Mouse (Mus musculus) midbrain, embryonic 16.5 days (tissue): Measurements from ENCODE around the gene Otud7a. TPM values are rescaled to one million over a fixed set of nuclear protein-coding genes. Genes with fewer than 3 reads are reported as not detected.
A peak's percentile ranks its signal among the peaks of the same experiment; 100 is the strongest.

ENCODE experiments used
- ATAC-seq: fragments of 200-750 bp; cut with Nextera tagmentation; 2 replicates; pipeline ENCODE4 v1.8.0; 2017; ENCODE audit warnings: moderate TSS enrichment
- H3K27ac ChIP-seq: fragments of 300-500 bp; sonication (generic); 2 replicates; pipeline ENCODE4 v1.5.1; 2014; ENCODE audit warnings: mild to moderate bottlenecking, low read length, mixed read lengths
- H3K27me3 ChIP-seq: fragments of 300-500 bp; sonication (generic); 2 replicates; pipeline ENCODE4 v1.6.1; 2014; ENCODE audit warnings: low read depth, low read length, mixed read lengths; ENCODE audit not compliant: control insufficient read depth, insufficient read depth
- H3K36me3 ChIP-seq: fragments of 300-500 bp; sonication (generic); 2 replicates; pipeline ENCODE4 v1.6.1; 2014; ENCODE audit warnings: mild to moderate bottlenecking, low read length, moderate library complexity, mixed read lengths; ENCODE audit not compliant: control insufficient read depth, insufficient read depth
- H3K4me1 ChIP-seq: fragments of 300-500 bp; sonication (generic); 2 replicates; pipeline ENCODE4 v1.6.1; 2014; ENCODE audit warnings: mild to moderate bottlenecking, low read length, mixed read lengths; ENCODE audit not compliant: control insufficient read depth, insufficient read depth
- H3K4me2 ChIP-seq: fragments of 300-500 bp; sonication (generic); 2 replicates; pipeline ENCODE4 v1.6.1; 2014; ENCODE audit warnings: mild to moderate bottlenecking, low read length, mixed read lengths
- H3K4me3 ChIP-seq: fragments of 300-500 bp; sonication (generic); 2 replicates; pipeline ENCODE4 v1.5.1; 2014; ENCODE audit warnings: low read depth, mild to moderate bottlenecking, low read length, moderate library complexity, mixed read lengths
- H3K9ac ChIP-seq: fragments of 300-500 bp; sonication (generic); 2 replicates; pipeline ENCODE4 v1.6.1; 2014; ENCODE audit warnings: low read depth, low read length, mixed read lengths
- H3K9me3 ChIP-seq: fragments of 300-500 bp; sonication (generic); replicated peaks from 2 replicates; pipeline ENCODE4 v1.6.1; 2014; ENCODE audit warnings: mild to moderate bottlenecking, low read length, mixed read lengths; ENCODE audit not compliant: control insufficient read depth, poor library complexity, severe bottlenecking
- WGBS: fragments of 180-500 bp; shearing (Covaris S2); extraction: QIAGEN DNeasy Blood & Tissue Kit; methylation state at CpG from one replicate; pipeline ENCODE4 v1.1.7; 2014; 5-methylcytosine and 5-hydroxymethylcytosine counted together
- polyA plus RNA-seq: library from polyadenylated mRNA; unstranded; fragments of >200 nt; fragmentation: Nextera tagmentation; extraction: Ambion mirVana; gene quantifications from 2 replicates; pipeline ENCODE4 v1.2.1, GENCODE M21; 2015

Gene Otud7a
- polyA plus RNA-seq, 1 experiment from 2014 or later = 3.4 TPM

DNA sequence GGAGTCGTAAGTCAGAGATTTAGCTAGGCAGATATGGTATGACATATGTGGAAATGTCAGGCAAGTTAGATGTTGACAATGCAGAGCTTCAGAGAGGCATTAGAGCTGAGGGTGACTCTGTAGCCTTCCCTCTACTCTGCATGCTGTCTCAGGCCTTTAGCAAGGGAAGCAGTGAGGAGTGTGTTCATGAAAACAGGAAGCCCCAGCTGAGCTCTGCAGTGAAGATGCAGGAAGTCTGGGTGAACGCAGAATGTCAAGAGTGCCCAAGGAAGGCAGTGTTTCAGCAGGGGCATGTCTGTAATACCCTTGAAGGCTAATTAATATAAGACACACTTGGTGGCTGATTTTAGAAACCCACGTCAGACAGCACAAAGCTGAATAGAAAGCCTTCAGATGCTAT lies 77.9 kb downstream of the Otud7a start:
- Histone ChIP-seq H3K27me3 (no peaks in the 10 kb centered on the region), H3K36me3 (no peaks in the 10 kb centered on the region), H3K27ac (no peak overlapping the region), H3K9ac (no peak overlapping the region), H3K9me3 (no peaks in the 10 kb centered on the region), H3K4me1 (no peaks in the 10 kb centered on the region), H3K4me3 (no peak overlapping the region), H3K4me2 (no peak overlapping the region)
- WGBS = 76% methylated on average over 3 of the region's 3 CpGs
- no peak for ATAC-seq

DNA sequence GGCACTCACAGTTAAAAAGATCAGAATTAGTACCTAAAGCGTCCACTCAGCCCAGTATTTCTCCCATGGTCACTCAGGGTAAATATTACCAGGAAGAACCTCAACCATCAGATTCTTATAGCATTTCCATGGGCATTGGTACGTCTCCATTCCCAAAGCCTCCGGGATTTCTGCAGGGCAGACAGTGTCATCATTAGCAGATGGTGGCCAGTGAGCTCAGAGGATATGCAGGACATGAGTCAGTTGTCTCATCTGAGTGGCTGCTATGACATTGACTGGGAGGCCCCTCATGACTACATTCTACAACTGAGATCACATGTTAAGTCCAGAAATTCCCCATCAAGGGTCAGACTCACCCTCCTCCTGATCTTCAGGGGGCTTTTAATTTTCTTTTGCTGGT lies 78.5 kb downstream of the Otud7a start:
- H3K4me1 ChIP-seq = no peaks in the 10 kb centered on the region
- H3K4me3 ChIP-seq = no peak overlapping the region
- H3K9me3 ChIP-seq = no peaks in the 10 kb centered on the region
- no peak overlapping the region for H3K27ac ChIP-seq
- no peak overlapping the region for H3K4me2 ChIP-seq
- no peaks in the 10 kb centered on the region for H3K36me3 ChIP-seq
- H3K9ac ChIP-seq = no peak overlapping the region
- no peak for ATAC-seq
- 92% methylated on average over 3 of the region's 3 CpGs for WGBS
- no peaks in the 10 kb centered on the region for H3K27me3 ChIP-seq

DNA sequence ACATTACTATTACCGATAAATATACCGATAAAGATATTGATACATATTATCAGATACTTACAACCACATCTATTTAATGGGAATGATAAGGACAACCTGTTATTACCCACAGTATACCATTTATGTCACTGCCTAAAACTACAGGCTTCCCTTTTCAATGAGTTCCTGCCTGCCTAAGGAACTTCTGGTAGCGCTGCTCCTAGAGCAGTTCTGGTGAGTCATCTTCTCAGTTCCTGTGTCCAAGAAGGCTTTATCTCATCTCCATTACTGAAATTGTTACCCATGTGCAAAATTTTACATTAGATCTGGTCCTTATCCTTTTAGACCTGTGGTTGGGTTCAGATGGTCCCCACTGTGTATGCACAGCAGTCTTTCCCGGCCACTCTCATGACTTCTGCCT lies 95.7 kb downstream of the Otud7a start:
- H3K4me3 ChIP-seq = no peak overlapping the region
- H3K9me3 ChIP-seq = no peaks in the 10 kb centered on the region
- H3K36me3 ChIP-seq = no peaks in the 10 kb centered on the region
- no peak overlapping the region for H3K27ac ChIP-seq
- no peak for ATAC-seq
- H3K27me3 ChIP-seq = no peaks in the 10 kb centered on the region
- H3K9ac ChIP-seq = no peak overlapping the region
- no peaks in the 10 kb centered on the region for H3K4me1 ChIP-seq
- 95% methylated on average over 4 of the region's 4 CpGs for WGBS
- H3K4me2 ChIP-seq = no peak overlapping the region

DNA sequence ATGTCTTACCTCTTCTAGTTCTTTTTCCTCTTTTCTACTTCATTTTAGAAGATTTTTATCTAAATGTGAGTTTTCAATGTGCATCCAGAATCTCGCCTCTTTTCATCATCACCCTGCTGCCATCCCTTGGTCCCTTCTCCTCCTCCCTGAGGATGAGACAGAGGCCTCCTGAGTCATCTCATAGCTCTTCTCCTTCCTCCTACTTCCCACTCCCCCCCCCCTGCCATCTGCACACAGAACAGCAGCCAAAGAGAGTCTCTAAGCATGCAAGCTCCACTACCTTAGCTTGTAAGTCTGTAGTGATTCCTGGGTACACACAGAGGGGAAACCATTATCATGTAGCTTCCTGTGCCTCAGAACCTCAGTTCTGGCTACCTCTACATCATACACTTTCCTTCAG lies 109.9 kb downstream of the Otud7a start:
- WGBS = 79% methylated on average over 1 of the region's 1 CpGs
- H3K4me1 ChIP-seq = no peaks in the 10 kb centered on the region
- H3K27ac ChIP-seq = no peak overlapping the region
- H3K9ac ChIP-seq = no peak overlapping the region
- H3K4me3 ChIP-seq = no peak overlapping the region
- no peaks in the 10 kb centered on the region for H3K36me3 ChIP-seq
- no peak for ATAC-seq
- no peaks in the 10 kb centered on the region for H3K9me3 ChIP-seq
- H3K4me2 ChIP-seq = no peak overlapping the region
- no peaks in the 10 kb centered on the region for H3K27me3 ChIP-seq

DNA sequence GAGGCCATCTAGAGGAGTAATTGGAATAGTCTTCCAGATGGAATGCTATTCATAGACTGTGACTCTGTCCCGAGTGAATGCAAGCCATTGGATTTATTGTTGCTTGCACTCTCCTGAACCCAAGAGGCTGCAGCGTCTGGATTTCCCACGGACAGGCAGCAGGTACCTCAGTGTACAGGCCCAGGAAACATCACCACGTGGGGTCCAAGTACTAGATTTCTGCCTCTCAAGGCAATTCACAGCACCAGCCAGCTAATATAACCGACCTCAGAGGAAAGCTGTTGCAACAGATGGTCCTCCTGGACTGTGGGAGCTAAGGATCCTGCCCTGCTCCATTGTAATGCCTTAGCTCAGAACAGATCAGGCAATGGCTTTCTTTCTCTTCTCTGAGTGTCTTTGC lies 111.8 kb downstream of the Otud7a start:
- 69% methylated on average over 5 of the region's 5 CpGs for WGBS

DNA sequence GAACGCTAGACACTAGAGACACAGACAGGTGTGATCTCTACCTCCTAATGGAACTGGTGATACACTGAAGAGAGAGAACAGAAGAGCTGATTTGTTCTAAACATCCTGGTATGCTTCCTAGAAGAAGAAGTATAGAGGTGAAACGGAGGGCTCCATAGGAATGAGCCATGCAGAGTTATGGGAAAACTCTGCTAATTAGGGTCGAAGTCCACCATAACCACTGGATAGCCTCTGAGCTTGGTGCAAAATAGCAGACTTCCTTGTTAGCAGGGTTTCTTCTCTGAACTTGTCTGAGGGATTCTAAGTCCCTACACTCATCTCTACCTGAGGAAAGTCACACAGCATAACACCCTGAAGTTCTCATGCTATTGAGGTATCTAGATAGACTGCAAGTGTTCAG lies 114.4 kb downstream of the Otud7a start:
- no peak overlapping the region for H3K4me2 ChIP-seq
- H3K27me3 ChIP-seq = no peaks in the 10 kb centered on the region
- no peaks in the 10 kb centered on the region for H3K4me1 ChIP-seq
- no peak overlapping the region for H3K9ac ChIP-seq
- no peaks in the 10 kb centered on the region for H3K36me3 ChIP-seq
- H3K27ac ChIP-seq = no peak overlapping the region
- WGBS = 93% methylated on average over 3 of the region's 3 CpGs
- no peak overlapping the region for H3K4me3 ChIP-seq
- ATAC-seq = no peak
- H3K9me3 ChIP-seq = no peaks in the 10 kb centered on the region

More for the DNA sequence above, 111.8 kb downstream of the Otud7a start:
- ATAC-seq = no peak
- Histone ChIP-seq H3K9ac (no peak overlapping the region), H3K36me3 (no peaks in the 10 kb centered on the region), H3K4me3 (no peak overlapping the region), H3K9me3 (no peaks in the 10 kb centered on the region), H3K27ac (no peak overlapping the region), H3K4me2 (no peak overlapping the region), H3K4me1 (no peaks in the 10 kb centered on the region), H3K27me3 (no peaks in the 10 kb centered on the region)

DNA sequence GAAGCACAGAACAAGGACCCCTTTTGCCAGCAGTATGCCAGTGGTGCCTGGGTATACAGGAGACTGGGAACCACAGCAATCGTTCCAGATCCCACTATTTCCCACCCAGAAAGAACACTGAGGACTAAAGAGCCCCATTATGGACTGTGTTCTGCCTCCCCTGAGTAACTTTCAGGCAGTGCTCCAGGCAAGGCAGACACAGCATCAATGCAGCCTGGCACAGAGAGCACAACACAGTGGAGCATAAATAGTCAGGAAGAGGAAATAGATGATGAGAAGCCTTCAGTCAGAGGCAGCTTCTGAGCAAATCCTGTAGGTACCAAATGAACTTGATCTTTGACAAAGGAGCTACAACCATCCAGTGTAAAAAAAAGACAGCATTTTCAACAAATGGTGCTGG lies 115.1 kb downstream of the Otud7a start:
- WGBS = 72% methylated on average over 1 of the region's 1 CpGs
- no peaks in the 10 kb centered on the region for H3K27me3 ChIP-seq
- no peak overlapping the region for H3K4me2 ChIP-seq
- H3K36me3 ChIP-seq = no peaks in the 10 kb centered on the region
- no peak overlapping the region for H3K9ac ChIP-seq
- no peaks in the 10 kb centered on the region for H3K9me3 ChIP-seq
- no peak for ATAC-seq
- no peaks in the 10 kb centered on the region for H3K4me1 ChIP-seq
- H3K4me3 ChIP-seq = no peak overlapping the region
- no peak overlapping the region for H3K27ac ChIP-seq

DNA sequence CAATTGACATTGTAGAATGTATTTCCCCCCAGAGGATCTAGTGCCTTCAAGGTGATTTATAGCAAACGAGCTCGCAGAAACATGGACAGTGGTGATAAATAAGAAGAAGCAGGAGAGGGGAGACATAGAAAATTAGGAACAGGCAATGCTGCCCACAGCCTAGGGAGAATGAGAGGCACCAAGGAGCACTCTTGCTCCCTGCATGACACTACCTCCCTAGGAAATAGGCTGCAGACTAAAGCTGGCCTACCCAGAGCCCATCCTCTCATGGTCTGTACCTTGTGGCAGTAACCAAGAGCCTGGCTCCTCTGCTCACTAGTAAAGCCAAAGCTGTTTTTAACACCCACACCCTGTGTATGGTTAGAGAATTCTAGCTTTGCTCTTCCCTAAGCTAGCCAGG lies 138.8 kb downstream of the Otud7a start:
- H3K9ac ChIP-seq = no peak overlapping the region
- no peak overlapping the region for H3K4me2 ChIP-seq
- 49% methylated on average over 2 of the region's 2 CpGs for WGBS
- no peaks in the 10 kb centered on the region for H3K36me3 ChIP-seq
- H3K27ac ChIP-seq = no peak overlapping the region
- H3K4me1 ChIP-seq = no peaks in the 10 kb centered on the region
- no peak for ATAC-seq
- no peaks in the 10 kb centered on the region for H3K27me3 ChIP-seq
- 0 out of 2 replicates have a peak, but pooled peaks cover 2% of the 10 kb centered on the region for H3K9me3 ChIP-seq
- no peak overlapping the region for H3K4me3 ChIP-seq

DNA sequence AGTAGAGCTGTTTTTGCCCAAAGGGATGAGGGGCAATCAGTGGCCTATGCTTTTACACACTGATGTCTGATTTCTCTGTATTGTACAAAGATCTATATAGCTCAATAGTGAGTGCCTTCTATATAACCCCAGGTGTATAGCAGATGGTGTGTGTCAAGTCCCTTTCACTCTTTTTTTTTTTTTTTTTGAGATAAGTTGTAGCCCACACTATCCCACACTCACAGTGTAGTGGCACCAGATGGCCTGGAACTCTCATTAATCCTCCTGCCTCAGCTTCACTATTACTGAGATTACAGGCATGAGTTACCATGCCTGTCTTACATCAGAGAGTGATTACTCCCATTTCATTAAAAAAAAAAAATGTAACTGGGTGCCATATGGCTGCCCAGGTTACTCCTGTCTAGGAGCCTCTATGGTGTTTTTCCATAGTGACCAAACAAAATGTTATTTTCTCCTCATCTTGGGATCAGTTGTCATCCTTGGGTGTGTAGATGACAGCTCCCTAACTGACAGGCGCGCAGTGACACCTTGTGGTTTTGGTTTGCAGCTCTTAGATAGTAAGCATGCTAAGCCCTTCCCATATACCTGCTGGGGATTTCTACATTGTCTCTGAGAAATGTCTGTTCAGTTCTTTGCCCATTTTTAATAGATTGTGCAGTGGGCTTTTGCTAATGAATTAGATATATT lies 141.8 kb downstream of the Otud7a start:
- Histone ChIP-seq H3K27me3 (no peaks in the 10 kb centered on the region), H3K9me3 (no peaks in the 10 kb centered on the region), H3K4me1 (no peaks in the 10 kb centered on the region), H3K4me2 (no peak overlapping the region), H3K4me3 (no peak overlapping the region), H3K9ac (no peak overlapping the region), H3K27ac (no peak overlapping the region), H3K36me3 (no peaks in the 10 kb centered on the region)
- 68% methylated on average over 2 of the region's 2 CpGs for WGBS
- 0 out of 2 replicates have a peak, but pooled peaks have one; percentile 17 for ATAC-seq
